Mouse (Mus musculus) ES-E14 (cell line): Measurements from ENCODE around the gene Pigr.

Source experiments
- CHD2 ChIP-seq: IDR thresholded peaks from 2 replicates; pipeline ENCODE4 v1.6.1; 2014; ENCODE audit warnings: mild to moderate bottlenecking, low read depth, low read length, inconsistent platforms
- HCFC1 ChIP-seq: IDR thresholded peaks from 2 replicates; pipeline ENCODE4 v1.6.1; 2012; ENCODE audit warnings: low read length, inconsistent platforms, borderline replicate concordance; ENCODE audit not compliant: insufficient read depth
- MAFK ChIP-seq: IDR thresholded peaks from 2 replicates; pipeline ENCODE4 v1.6.1; 2014; ENCODE audit warnings: mild to moderate bottlenecking, low read depth, low read length, inconsistent platforms; ENCODE audit not compliant: insufficient read depth

- TF ChIP-seq MAFK (no peak), HCFC1 (no peak), CHD2 (no peak)
These were observed 51.6 kb downstream of the Pigr start for GRCm38 (mm10) chr1:130877889-130878614.
